Comparison of ENCODE assay signal across 14 mouse cellular contexts in the genomic region with DNA sequence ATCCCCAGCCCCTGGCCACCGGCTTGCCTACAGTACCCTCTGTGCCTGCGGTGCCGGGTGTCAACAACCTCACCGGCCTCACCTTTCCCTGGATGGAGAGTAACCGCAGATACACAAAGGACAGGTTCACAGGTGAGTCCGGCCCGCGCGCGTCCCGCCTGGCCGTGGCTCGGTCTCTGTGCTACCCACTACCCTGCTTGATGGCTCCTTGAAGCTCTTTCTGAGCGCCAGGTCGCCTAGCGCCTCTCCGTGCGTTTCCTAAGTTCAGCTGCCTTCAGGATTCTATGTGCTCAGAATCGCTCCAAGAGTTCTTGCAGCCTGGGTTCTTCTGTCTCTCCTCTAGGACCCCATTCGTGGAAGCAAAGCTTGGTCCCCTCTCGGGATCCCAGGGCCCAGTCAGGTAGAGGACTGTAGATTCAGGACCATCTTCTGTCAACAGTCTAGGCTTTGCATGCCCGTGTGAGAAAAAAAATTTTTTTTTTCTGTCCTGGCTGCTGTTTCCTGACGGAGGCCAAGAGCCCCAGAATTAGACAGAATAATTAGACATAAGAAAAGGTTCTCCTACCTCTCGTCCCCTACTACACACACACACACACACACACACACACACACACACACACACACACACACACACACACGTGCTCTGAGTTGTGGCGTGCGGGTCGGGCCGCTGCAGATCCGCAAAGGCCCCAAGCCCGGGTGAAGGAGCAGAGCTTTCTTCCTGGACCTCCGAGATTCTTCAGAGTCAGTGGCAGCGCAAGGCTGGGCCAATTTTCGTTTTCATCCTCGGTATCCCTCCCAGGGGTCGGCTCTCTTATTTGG. TPM values are rescaled to one million over a fixed set of nuclear protein-coding genes. Genes with fewer than 3 reads are reported as not detected.
DNase-seq lines count a peak whose midpoint lies in the region; ATAC-seq and TF ChIP-seq lines count a peak whose summit lies in the region.
"Had no signal": no experiment of that assay in that cellular context is flagged by ENCODE, and none has a peak within 500 bp of the region (broad histone marks: within the 10 kb centered on the region; RNA-seq: fewer than 3 reads in every experiment).

No protein-coding gene starts in this region.

- peak overlapping the region; percentile 47 for H3K4me3 ChIP-seq in heart, embryonic 13.5 days
- no peak overlapping the region; the same call in 1 of the 2 replicates for H3K4me3 ChIP-seq in heart, adult 2 months
- peak overlapping the region; percentile 70 for H3K4me3 ChIP-seq in E14TG2a.4 (replicated peaks; ENCODE audit: low read length)
- H3K4me3 ChIP-seq in embryonic facial prominence, embryonic 14.5 days (ENCODE audit: low read depth, low read length) = peak overlapping the region; percentile 35
- peak overlapping the region; percentile 33 for H3K4me3 ChIP-seq in limb, embryonic 14.5 days (replicated peaks; ENCODE audit: low read length)
- H3K4me3 ChIP-seq: left cerebral cortex, adult 2 months had no signal

- no peak for TF ChIP-seq CTCF in heart, adult 2 months (IDR thresholded peaks at IDR 0.05)
- no peak for TF ChIP-seq CTCF in E14TG2a.4 (conservative IDR thresholded peaks at IDR 0.05; ENCODE audit: low read length)

- H3K27me3 ChIP-seq in heart, embryonic 13.5 days (replicated peaks) = peaks cover 99% of the 10 kb centered on the region
- peaks cover 35% of the 10 kb centered on the region for H3K27me3 ChIP-seq in heart, adult 2 months (ENCODE audit: control insufficient read depth, insufficient read depth, low read length)
- H3K27me3 ChIP-seq in E14TG2a.4 (ENCODE audit: insufficient read depth, low read length) = peaks cover 96% of the 10 kb centered on the region
- H3K27me3 ChIP-seq in embryonic facial prominence, embryonic 14.5 days (replicated peaks; ENCODE audit: control insufficient read depth, insufficient read depth, low read length) = peaks cover 99% of the 10 kb centered on the region
- peaks cover 98% of the 10 kb centered on the region for H3K27me3 ChIP-seq in limb, embryonic 14.5 days (ENCODE audit: control insufficient read depth, insufficient read depth, low read length)

- H3K27ac ChIP-seq in heart, embryonic 13.5 days (replicated peaks) = no peak overlapping the region
- no peak overlapping the region for H3K27ac ChIP-seq in heart, adult 2 months
- H3K27ac ChIP-seq in embryonic facial prominence, embryonic 14.5 days (replicated peaks; ENCODE audit: low read depth, low read length) = no peak overlapping the region
- H3K27ac ChIP-seq in limb, embryonic 14.5 days (replicated peaks; ENCODE audit: low read depth, low read length) = no peak overlapping the region
- H3K27ac ChIP-seq: left cerebral cortex, adult 2 months had no signal

- no peak for TF ChIP-seq EP300 in heart, adult 2 months (IDR thresholded peaks at IDR 0.05; ENCODE audit: insufficient read depth, low read depth, low read length)

- no peaks in the 10 kb centered on the region for H3K9me3 ChIP-seq in heart, embryonic 13.5 days
- H3K9me3 ChIP-seq in E14TG2a.4 (ENCODE audit: low read length) = no peaks in the 10 kb centered on the region
- peaks cover 7% of the 10 kb centered on the region; the same call in 1 of the 2 replicates for H3K9me3 ChIP-seq in embryonic facial prominence, embryonic 14.5 days (ENCODE audit: control insufficient read depth, low read length)
- H3K9me3 ChIP-seq in limb, embryonic 14.5 days (ENCODE audit: control insufficient read depth, low read length) = no peaks in the 10 kb centered on the region

- H3K9ac ChIP-seq in heart, embryonic 13.5 days = no peak overlapping the region
- no peak overlapping the region for H3K9ac ChIP-seq in heart, adult 2 months (ENCODE audit: low read depth, low read length)
- H3K9ac ChIP-seq in embryonic facial prominence, embryonic 14.5 days (ENCODE audit: low read depth, low read length) = peak overlapping the region; percentile 53; the same call in 1 of the 2 replicates
- 0 out of 2 replicates have a peak overlapping the region, but pooled peaks have one; percentile 25 for H3K9ac ChIP-seq in limb, embryonic 14.5 days (ENCODE audit: low read depth, low read length, severe bottlenecking)

- DNase-seq in heart, adult 2 months = no peak
- DNase-seq in embryonic facial prominence, embryonic 14.5 days (ENCODE audit: low spot score) = no peak
- no peak for DNase-seq in limb, embryonic 14.5 days (ENCODE audit: low spot score)
- no peak for DNase-seq in right cerebral cortex, postnatal 4 days
- DNase-seq in thymus, postnatal 0 days (ENCODE audit: low spot score) = no peak
- DNase-seq in kidney, postnatal 25 days = no peak
- DNase-seq: adrenal gland, postnatal 25 days; spleen, adult 18-20 months had no signal

- H3K79me2 ChIP-seq in heart, adult 2 months (replicated peaks; ENCODE audit: control insufficient read depth, insufficient read depth, low read length) = no peaks in the 10 kb centered on the region

- intact Hi-C loops in heart, adult 2 months (cut with DNase I) = no loop called here

- ATAC-seq in heart, embryonic 13.5 days (ENCODE audit: extremely low read depth, insufficient number of reproducible peaks, low FRiP score, low TSS enrichment) = no peak
- no peak for ATAC-seq in embryonic facial prominence, embryonic 14.5 days (ENCODE audit: low read depth)
- ATAC-seq in limb, embryonic 14.5 days (ENCODE audit: low FRiP score, low read depth) = no peak

- WGBS in heart, embryonic 13.5 days = 6% methylated on average over 36 of the region's 36 CpGs
- 20% methylated on average over 36 of the region's 36 CpGs for WGBS in heart, adult 2 months
- WGBS in embryonic facial prominence, embryonic 14.5 days = 4% methylated on average over 33 of the region's 36 CpGs
- 1% methylated on average over 34 of the region's 36 CpGs for WGBS in limb, embryonic 14.5 days

- peaks cover 25% of the 10 kb centered on the region for H3K4me1 ChIP-seq in heart, embryonic 13.5 days
- no peaks in the 10 kb centered on the region for H3K4me1 ChIP-seq in heart, adult 2 months (ENCODE audit: control insufficient read depth, insufficient read depth, low read length)
- H3K4me1 ChIP-seq in E14TG2a.4 (replicated peaks; ENCODE audit: low read depth, low read length) = peaks cover 56% of the 10 kb centered on the region
- peaks cover 3% of the 10 kb centered on the region; the same call in 1 of the 2 replicates for H3K4me1 ChIP-seq in embryonic facial prominence, embryonic 14.5 days (ENCODE audit: control insufficient read depth, insufficient read depth, low read length)
- H3K4me1 ChIP-seq in limb, embryonic 14.5 days (ENCODE audit: control insufficient read depth, insufficient read depth, low read length) = peaks cover 12% of the 10 kb centered on the region

- no peaks in the 10 kb centered on the region for H3K36me3 ChIP-seq in heart, embryonic 13.5 days
- no peaks in the 10 kb centered on the region for H3K36me3 ChIP-seq in heart, adult 2 months (ENCODE audit: control insufficient read depth, insufficient read depth, low read length)
- no peaks in the 10 kb centered on the region for H3K36me3 ChIP-seq in E14TG2a.4 (ENCODE audit: insufficient read depth, low read length)
- no peaks in the 10 kb centered on the region for H3K36me3 ChIP-seq in embryonic facial prominence, embryonic 14.5 days (ENCODE audit: control insufficient read depth, insufficient read depth, low read length)
- H3K36me3 ChIP-seq in limb, embryonic 14.5 days (ENCODE audit: control insufficient read depth, insufficient read depth, low read length) = no peaks in the 10 kb centered on the region

- peak overlapping the region; percentile 69 for H3K4me2 ChIP-seq in heart, embryonic 13.5 days
- H3K4me2 ChIP-seq in embryonic facial prominence, embryonic 14.5 days (ENCODE audit: low read depth, low read length) = peak overlapping the region; percentile 59
- H3K4me2 ChIP-seq in limb, embryonic 14.5 days (replicated peaks; ENCODE audit: low read depth, low read length, severe bottlenecking) = peak overlapping the region; percentile 51

- TF ChIP-seq POLR2A in heart, adult 2 months (IDR thresholded peaks at IDR 0.05; ENCODE audit: insufficient read depth, low read depth, low read length) = no peak
- no peak for TF ChIP-seq POLR2A in limb, embryonic 14.5 days (IDR thresholded peaks at IDR 0.05; ENCODE audit: borderline replicate concordance, extremely low read depth, insufficient read depth, insufficient read length)

RNA-seq across cellular contexts. Expression of a gene that starts 1.1 kb away (rescaled TPM):
- polyA plus RNA-seq in heart, embryonic 13.5 days (2015; fragmentation: Nextera tagmentation; extraction: Ambion mirVana) = 0.11 and 0.23 TPM in 2 replicates
- total RNA-seq in heart, adult 2 months (2021) = under 1 TPM; 0.10 to 0.11 TPM
- 0.09 and 0.20 TPM in 2 replicates for polyA plus RNA-seq in heart, adult 2 months (2012; rRNA removed)
- polyA plus RNA-seq in embryonic facial prominence, embryonic 14.5 days (2014; fragmentation: Nextera tagmentation; extraction: Ambion mirVana) = 1.7 and 1.9 TPM in 2 replicates
- 0.68 and 0.82 TPM in 2 replicates for polyA plus RNA-seq in limb, embryonic 14.5 days (2012; rRNA removed)
- polyA plus RNA-seq in limb, embryonic 14.5 days (2014; fragmentation: Nextera tagmentation; extraction: Ambion mirVana) = 0.18 and 0.55 TPM in 2 replicates
- polyA plus RNA-seq in thymus, postnatal 0 days (2015; fragmentation: Nextera tagmentation; extraction: Ambion mirVana) = 0.07 and 0.15 TPM in 2 replicates
- total RNA-seq: adrenal gland, postnatal 25 days; CH12.LX; granulocyte monocyte progenitor cell, adult 5-6 weeks; left cerebral cortex, adult 2 months had no signal
- polyA plus RNA-seq: cortical plate, adult 2 months had no signal

Comparison
In these comparisons a context has a peak if more than half of its experiments do, and no peak if none do; other contexts are left out.
1. H3K9ac ChIP-seq: peak in embryonic facial prominence, embryonic 14.5 days (single experiment) and limb, embryonic 14.5 days (single experiment); none in heart, embryonic 13.5 days (single experiment) and heart, adult 2 months (single experiment).
2. Peak in every context shown above with its lines, with median percentiles within 50 percentile points of each other: H3K4me2 ChIP-seq.